Mouse (Mus musculus): ENCODE data around the gene Inhbb. TPM values are rescaled to one million over a fixed set of nuclear protein-coding genes. Genes with fewer than 3 reads are reported as not detected.
A peak's percentile ranks its signal among the peaks of the same experiment; 100 is the strongest.

Inhbb gene
- polyA plus RNA-seq, 1 experiment from 2014 or later = 1.5 TPM

DNA sequence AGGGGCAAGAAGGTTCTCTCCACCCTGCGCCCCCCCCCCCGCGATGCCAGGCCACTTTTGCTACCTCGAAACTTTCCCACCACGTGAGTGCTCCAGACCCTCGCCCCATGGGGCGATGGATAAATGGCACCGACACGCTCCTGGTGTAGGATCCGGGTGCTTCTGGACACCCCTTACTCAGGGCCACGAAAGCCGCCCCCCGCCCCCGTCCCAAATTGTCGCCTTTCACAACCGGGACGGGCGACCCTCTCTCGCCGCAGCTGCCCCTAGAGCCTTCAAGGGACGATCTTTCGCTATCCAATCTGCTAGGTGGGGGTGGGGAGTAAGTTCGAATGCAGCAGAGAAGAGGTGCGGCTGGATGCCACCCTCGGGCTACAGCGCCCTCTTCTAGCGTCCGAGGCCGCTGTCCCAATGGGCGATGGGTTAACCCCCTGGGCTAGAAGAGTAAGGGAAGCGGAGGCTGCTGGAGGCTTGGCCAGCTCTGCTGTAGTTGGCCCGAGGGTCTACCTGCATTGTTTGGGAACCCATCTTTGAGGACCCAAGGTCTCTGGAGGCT lies 490 bp upstream of the Inhbb start:
- peaks cover 41% of the 10 kb centered on the region for H3K27me3 ChIP-seq (ENCODE audit: control insufficient read depth, insufficient read depth, low read length)
- no peaks in the 10 kb centered on the region for H3K36me3 ChIP-seq (ENCODE audit: control insufficient read depth, insufficient read depth, low read length)
- peak overlapping the region; percentile 99 for H3K4me2 ChIP-seq (replicated peaks; ENCODE audit: low read depth, low read length)
- H3K9me3 ChIP-seq (ENCODE audit: control insufficient read depth, low read depth, low read length) = no peaks in the 10 kb centered on the region
- H3K4me1 ChIP-seq (ENCODE audit: control insufficient read depth, insufficient read depth, low read length) = peaks cover 11% of the 10 kb centered on the region; the same call in 1 of the 2 replicates
- no peak overlapping the region for H3K27ac ChIP-seq (ENCODE audit: low read length)
- H3K9ac ChIP-seq (replicated peaks; ENCODE audit: low read depth, low read length) = no peak overlapping the region; the same call in 1 of the 2 replicates
- H3K4me3 ChIP-seq (ENCODE audit: low read depth, low read length) = peak overlapping the region; percentile 67
- no peak for ATAC-seq (ENCODE audit: insufficient number of reproducible peaks, insufficient read depth, low FRiP score, low read depth)
- WGBS = 1% methylated on average over 30 of the region's 32 CpGs

DNA sequence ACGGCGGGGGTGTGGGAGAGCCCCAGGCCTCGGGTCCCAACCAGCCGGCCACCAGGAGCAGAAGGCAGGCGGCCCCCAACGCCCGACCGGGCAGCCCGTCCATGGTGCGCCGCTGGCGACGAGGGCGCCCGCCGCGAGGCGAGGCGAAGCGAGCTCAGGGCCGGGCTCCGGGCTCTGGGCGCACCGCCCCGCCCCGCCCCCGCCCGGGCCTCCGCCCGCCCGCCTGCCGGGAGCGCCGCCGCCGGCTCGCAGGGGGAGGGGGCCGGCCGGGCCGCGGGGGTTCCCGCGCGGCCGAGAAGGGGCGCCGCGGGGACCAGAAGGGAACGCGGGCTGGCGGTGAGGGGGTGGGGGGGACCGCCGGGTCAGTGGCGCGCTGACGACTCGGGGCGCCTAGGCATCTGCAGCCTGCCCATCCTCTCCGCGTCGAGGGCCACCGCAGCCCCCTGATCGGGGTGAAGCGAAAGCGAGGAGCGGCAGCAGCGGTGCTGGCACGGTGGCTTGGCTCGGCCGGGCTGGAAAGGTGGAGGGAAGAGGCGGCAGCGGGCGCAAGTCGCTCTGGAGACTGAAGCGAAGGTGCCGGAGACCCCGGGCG lies 968 bp downstream of the Inhbb start:
- peak; percentile 33; the same call in 1 of the 2 replicates for ATAC-seq (ENCODE audit: insufficient number of reproducible peaks, insufficient read depth, low FRiP score, low read depth)
- no peak overlapping the region for H3K27ac ChIP-seq (ENCODE audit: low read length)
- peaks cover 51% of the 10 kb centered on the region for H3K27me3 ChIP-seq (ENCODE audit: control insufficient read depth, insufficient read depth, low read length)
- H3K4me2 ChIP-seq (replicated peaks; ENCODE audit: low read depth, low read length) = peak overlapping the region; percentile 99
- H3K4me1 ChIP-seq (ENCODE audit: control insufficient read depth, insufficient read depth, low read length) = peaks cover 11% of the 10 kb centered on the region; the same call in 1 of the 2 replicates
- H3K4me3 ChIP-seq (ENCODE audit: low read depth, low read length) = peak overlapping the region; percentile 67
- H3K9ac ChIP-seq (replicated peaks; ENCODE audit: low read depth, low read length) = peak overlapping the region; percentile 40; the same call in 1 of the 2 replicates
- under 1% methylated on average over 50 of the region's 78 CpGs for WGBS
- no peaks in the 10 kb centered on the region for H3K9me3 ChIP-seq (ENCODE audit: control insufficient read depth, low read depth, low read length)
- no peaks in the 10 kb centered on the region for H3K36me3 ChIP-seq (ENCODE audit: control insufficient read depth, insufficient read depth, low read length)

DNA sequence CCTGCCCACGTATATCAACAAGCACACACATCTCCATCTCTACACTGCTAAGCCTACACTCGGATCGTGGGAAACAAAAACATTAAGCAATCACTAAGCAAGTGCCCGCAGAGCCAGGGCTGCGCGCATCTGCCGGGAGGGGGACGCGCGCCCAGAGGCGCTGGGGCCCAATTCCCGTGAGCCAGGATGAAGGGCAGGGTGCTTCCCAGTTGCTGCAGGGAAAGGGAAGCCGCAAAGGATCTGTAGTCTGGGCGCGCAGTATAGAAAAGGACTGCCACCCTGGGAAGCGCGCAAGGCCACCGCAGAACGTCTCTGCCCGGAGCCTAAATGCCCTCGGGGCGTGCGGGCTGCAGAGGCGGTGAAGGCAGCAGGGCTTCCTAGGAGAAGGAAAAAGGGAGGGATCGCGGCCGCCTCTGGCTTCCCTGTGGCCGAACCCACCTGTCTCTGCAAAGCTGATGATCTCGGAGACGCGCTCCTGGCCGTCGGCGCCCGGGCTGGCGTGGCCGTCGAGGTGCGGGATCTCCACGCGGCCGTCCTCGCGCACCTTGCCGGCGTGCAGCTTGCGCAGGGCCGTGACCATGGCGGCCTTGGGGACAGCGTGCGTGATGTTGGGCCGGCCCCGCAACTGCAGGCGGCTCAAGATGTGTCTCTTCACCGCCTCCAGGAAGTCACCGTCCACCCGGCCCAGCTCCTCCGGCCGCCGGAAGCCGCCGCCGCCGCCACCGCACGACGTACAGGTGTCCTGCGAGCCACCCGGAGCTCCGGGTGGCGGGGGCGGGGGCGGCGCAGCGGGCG lies 1.7 kb downstream of the Inhbb start:
- Histone ChIP-seq H3K27me3 (ENCODE audit: control insufficient read depth, insufficient read depth, low read length) (peaks cover 51% of the 10 kb centered on the region), H3K27ac (ENCODE audit: low read length) (no peak overlapping the region), H3K9ac (replicated peaks; ENCODE audit: low read depth, low read length) (no peak overlapping the region), H3K9me3 (ENCODE audit: control insufficient read depth, low read depth, low read length) (no peaks in the 10 kb centered on the region), H3K4me3 (ENCODE audit: low read depth, low read length) (peak overlapping the region; percentile 67), H3K4me2 (replicated peaks; ENCODE audit: low read depth, low read length) (peak overlapping the region; percentile 99), H3K4me1 (ENCODE audit: control insufficient read depth, insufficient read depth, low read length) (peaks cover 11% of the 10 kb centered on the region; the same call in 1 of the 2 replicates), H3K36me3 (ENCODE audit: control insufficient read depth, insufficient read depth, low read length) (no peaks in the 10 kb centered on the region)
- 2% methylated on average over 67 of the region's 76 CpGs for WGBS
- ATAC-seq (ENCODE audit: insufficient number of reproducible peaks, insufficient read depth, low FRiP score, low read depth) = peak; percentile 1; the same call in 1 of the 2 replicates

DNA sequence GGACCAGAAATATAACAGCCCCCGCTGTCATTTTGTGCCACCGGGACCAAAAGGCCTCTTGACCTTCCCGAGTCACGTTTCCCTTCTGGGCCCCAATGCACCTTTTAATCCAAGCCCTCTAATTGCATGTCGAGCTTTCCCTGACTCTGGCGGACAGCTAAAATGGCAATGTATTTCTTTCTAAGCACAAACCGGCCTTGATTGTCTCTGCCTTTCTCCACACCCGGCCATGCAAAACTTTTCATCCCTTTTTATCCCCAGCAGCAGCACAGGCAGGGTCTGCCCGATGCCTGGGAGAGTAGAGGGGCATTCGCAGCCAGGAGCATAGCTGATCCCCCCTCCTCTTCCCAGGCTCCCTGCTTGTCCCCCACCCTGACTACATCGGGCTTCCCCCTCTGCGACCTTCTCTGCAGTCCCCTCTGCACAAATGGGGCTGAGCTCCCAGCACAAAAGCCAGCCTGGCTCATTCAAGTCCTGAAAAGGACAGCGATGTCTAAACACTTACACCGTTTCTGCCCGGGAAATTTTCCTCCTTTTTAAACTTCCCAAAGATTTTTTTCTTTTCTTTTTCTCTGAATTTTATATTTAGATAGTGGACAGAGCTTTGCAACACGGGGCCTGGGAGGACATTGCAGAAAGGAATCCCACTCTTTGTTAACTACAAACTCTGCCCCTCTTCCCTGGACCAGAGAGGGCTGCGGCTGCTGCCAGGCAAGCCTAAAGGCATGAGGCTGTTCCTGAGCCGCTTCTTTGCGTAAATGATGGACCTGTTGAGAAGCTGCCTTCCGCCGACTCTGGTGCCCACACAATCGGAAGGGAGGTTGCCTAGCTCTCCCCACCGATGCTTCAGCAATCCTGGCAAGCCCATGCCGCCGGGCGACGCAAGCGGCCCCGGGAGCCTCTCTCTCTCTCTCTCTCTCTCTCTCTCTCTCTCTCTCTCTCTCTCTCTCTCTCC lies 2.6 kb downstream of the Inhbb start:
- Histone ChIP-seq H3K9ac (replicated peaks; ENCODE audit: low read depth, low read length) (no peak overlapping the region), H3K9me3 (ENCODE audit: control insufficient read depth, low read depth, low read length) (no peaks in the 10 kb centered on the region), H3K4me1 (ENCODE audit: control insufficient read depth, insufficient read depth, low read length) (peaks cover 11% of the 10 kb centered on the region; the same call in 1 of the 2 replicates), H3K4me3 (ENCODE audit: low read depth, low read length) (peak overlapping the region; percentile 67; the same call in 1 of the 2 replicates), H3K4me2 (replicated peaks; ENCODE audit: low read depth, low read length) (peak overlapping the region; percentile 99), H3K27me3 (ENCODE audit: control insufficient read depth, insufficient read depth, low read length) (peaks cover 51% of the 10 kb centered on the region), H3K27ac (ENCODE audit: low read length) (no peak overlapping the region), H3K36me3 (ENCODE audit: control insufficient read depth, insufficient read depth, low read length) (no peaks in the 10 kb centered on the region)
- no peak for ATAC-seq (ENCODE audit: insufficient number of reproducible peaks, insufficient read depth, low FRiP score, low read depth)
- 6% methylated on average over 29 of the region's 29 CpGs for WGBS

DNA sequence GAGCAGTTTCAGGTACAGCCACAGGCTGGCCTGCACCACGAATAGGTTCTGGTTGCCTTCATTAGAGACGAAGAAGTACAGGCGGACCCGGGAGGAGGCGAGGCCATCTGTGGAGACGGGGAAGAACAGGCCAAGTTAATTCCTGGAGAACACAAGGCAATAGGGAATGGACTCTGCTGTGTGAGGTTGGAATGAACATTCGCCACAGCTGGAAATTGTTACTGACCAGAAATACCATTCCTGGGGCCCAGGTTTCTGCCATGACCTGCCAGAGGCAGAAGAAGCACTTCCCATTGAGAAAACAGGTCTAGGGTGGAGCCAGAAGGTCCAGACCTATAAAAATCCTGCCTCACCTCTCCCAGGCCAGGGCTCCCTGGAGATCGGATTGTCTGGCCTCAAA lies 4.1 kb downstream of the Inhbb start:
- no peak overlapping the region for H3K9ac ChIP-seq (replicated peaks; ENCODE audit: low read depth, low read length)
- H3K9me3 ChIP-seq (ENCODE audit: control insufficient read depth, low read depth, low read length) = no peaks in the 10 kb centered on the region
- no peak for ATAC-seq (ENCODE audit: insufficient number of reproducible peaks, insufficient read depth, low FRiP score, low read depth)
- H3K36me3 ChIP-seq (ENCODE audit: control insufficient read depth, insufficient read depth, low read length) = no peaks in the 10 kb centered on the region
- H3K27ac ChIP-seq (ENCODE audit: low read length) = no peak overlapping the region
- no peak overlapping the region for H3K4me3 ChIP-seq (ENCODE audit: low read depth, low read length)
- WGBS = 69% methylated on average over 8 of the region's 8 CpGs
- H3K4me1 ChIP-seq (ENCODE audit: control insufficient read depth, insufficient read depth, low read length) = peaks cover 11% of the 10 kb centered on the region; the same call in 1 of the 2 replicates
- H3K27me3 ChIP-seq (ENCODE audit: control insufficient read depth, insufficient read depth, low read length) = peaks cover 41% of the 10 kb centered on the region
- H3K4me2 ChIP-seq (replicated peaks; ENCODE audit: low read depth, low read length) = no peak overlapping the region

DNA sequence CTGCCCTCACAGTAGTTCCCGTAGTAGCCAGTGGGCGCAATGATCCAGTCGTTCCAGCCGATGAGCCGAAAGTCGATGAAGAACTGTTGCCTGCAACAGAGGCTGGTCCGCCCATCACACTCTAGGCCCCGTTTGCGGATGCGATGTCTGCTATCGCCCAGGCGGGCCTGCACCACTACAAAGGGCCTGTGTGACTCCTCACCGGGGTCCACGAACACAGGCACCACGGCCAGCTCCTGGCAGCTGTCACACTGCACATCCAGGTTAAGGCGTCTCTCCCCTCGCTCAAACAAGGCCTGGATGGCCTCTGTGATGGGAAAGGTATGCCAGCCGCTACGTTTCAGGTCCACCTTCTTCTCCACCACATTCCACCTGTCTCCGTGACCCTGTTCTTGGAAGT lies 4.5 kb downstream of the Inhbb start:
- H3K4me2 ChIP-seq (replicated peaks; ENCODE audit: low read depth, low read length) = no peak overlapping the region
- H3K27me3 ChIP-seq (ENCODE audit: control insufficient read depth, insufficient read depth, low read length) = peaks cover 41% of the 10 kb centered on the region
- 77% methylated on average over 20 of the region's 20 CpGs for WGBS
- peaks cover 9% of the 10 kb centered on the region; the same call in 1 of the 2 replicates for H3K4me1 ChIP-seq (ENCODE audit: control insufficient read depth, insufficient read depth, low read length)
- no peak overlapping the region for H3K4me3 ChIP-seq (ENCODE audit: low read depth, low read length)
- H3K9ac ChIP-seq (replicated peaks; ENCODE audit: low read depth, low read length) = no peak overlapping the region
- H3K27ac ChIP-seq (ENCODE audit: low read length) = no peak overlapping the region
- no peak for ATAC-seq (ENCODE audit: insufficient number of reproducible peaks, insufficient read depth, low FRiP score, low read depth)
- H3K9me3 ChIP-seq (ENCODE audit: control insufficient read depth, low read depth, low read length) = no peaks in the 10 kb centered on the region
- no peaks in the 10 kb centered on the region for H3K36me3 ChIP-seq (ENCODE audit: control insufficient read depth, insufficient read depth, low read length)

DNA sequence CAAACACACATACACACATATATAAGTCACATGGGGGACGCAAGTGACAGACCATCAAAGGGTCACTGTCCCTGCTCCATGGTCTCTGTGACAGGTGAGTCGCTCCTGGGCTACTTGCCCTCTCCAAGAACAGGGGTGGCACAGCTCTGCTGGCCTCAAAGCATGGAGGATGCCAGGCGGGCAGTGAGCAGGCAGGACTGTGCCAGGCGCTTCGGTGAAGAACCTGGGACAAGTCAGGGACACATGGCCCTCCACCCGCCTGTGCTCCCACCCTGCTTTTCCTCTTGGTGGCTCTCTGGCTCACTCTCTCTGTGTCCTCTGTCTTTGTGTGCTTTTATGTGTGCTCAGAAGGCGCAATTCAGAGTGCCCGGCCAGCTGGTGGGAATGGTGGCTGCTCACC lies 5.4 kb downstream of the Inhbb start:
- no peak overlapping the region for H3K4me3 ChIP-seq (ENCODE audit: low read depth, low read length)
- 0 out of 2 replicates have a peak, but pooled peaks cover 4% of the 10 kb centered on the region for H3K4me1 ChIP-seq (ENCODE audit: control insufficient read depth, insufficient read depth, low read length)
- H3K9ac ChIP-seq (replicated peaks; ENCODE audit: low read depth, low read length) = no peak overlapping the region
- 82% methylated on average over 8 of the region's 8 CpGs for WGBS
- no peak overlapping the region for H3K27ac ChIP-seq (ENCODE audit: low read length)
- H3K27me3 ChIP-seq (ENCODE audit: control insufficient read depth, insufficient read depth, low read length) = peaks cover 41% of the 10 kb centered on the region
- ATAC-seq (ENCODE audit: insufficient number of reproducible peaks, insufficient read depth, low FRiP score, low read depth) = no peak
- H3K4me2 ChIP-seq (replicated peaks; ENCODE audit: low read depth, low read length) = no peak overlapping the region
- H3K36me3 ChIP-seq (ENCODE audit: control insufficient read depth, insufficient read depth, low read length) = no peaks in the 10 kb centered on the region
- H3K9me3 ChIP-seq (ENCODE audit: control insufficient read depth, low read depth, low read length) = no peaks in the 10 kb centered on the region

DNA sequence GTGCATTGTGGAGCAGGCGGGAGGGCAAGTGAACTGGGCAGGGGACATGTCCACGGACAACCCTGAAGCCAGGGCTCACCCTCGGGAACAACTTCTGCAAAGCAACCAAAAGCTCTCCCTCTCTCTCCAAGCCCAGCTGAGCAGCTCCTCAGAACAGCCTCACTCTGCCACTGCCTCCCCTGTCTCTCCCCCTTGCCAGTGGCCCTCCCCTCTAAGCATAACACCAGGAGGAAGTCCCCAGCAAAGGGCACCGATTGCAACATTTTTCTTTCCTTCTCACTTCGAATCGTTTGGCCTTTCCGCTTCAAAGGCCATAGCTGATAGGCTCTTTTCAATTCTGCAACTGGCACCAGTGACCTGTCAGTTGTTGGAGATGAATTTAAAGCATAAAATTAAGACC lies 5.9 kb downstream of the Inhbb start:
- Histone ChIP-seq H3K27me3 (ENCODE audit: control insufficient read depth, insufficient read depth, low read length) (peaks cover 41% of the 10 kb centered on the region), H3K27ac (ENCODE audit: low read length) (no peak overlapping the region), H3K4me1 (ENCODE audit: control insufficient read depth, insufficient read depth, low read length) (0 out of 2 replicates have a peak, but pooled peaks cover 4% of the 10 kb centered on the region), H3K4me2 (replicated peaks; ENCODE audit: low read depth, low read length) (no peak overlapping the region), H3K9ac (replicated peaks; ENCODE audit: low read depth, low read length) (no peak overlapping the region), H3K9me3 (ENCODE audit: control insufficient read depth, low read depth, low read length) (no peaks in the 10 kb centered on the region), H3K36me3 (ENCODE audit: control insufficient read depth, insufficient read depth, low read length) (no peaks in the 10 kb centered on the region), H3K4me3 (ENCODE audit: low read depth, low read length) (no peak overlapping the region)
- no peak for ATAC-seq (ENCODE audit: insufficient number of reproducible peaks, insufficient read depth, low FRiP score, low read depth)
- WGBS = 71% methylated on average over 7 of the region's 7 CpGs

Measured in stomach, embryonic 14.5 days (tissue).